Mouse (Mus musculus) layer of hippocampus, adult 11-12 months (tissue): Measurements from ENCODE around the gene Bcor.

ENCODE experiments used
- DNase-seq: peaks from one replicate; pipeline ENCODE4 v3.0.0; 2022; ENCODE audit warnings: low spot score

The Bcor gene

DNA sequence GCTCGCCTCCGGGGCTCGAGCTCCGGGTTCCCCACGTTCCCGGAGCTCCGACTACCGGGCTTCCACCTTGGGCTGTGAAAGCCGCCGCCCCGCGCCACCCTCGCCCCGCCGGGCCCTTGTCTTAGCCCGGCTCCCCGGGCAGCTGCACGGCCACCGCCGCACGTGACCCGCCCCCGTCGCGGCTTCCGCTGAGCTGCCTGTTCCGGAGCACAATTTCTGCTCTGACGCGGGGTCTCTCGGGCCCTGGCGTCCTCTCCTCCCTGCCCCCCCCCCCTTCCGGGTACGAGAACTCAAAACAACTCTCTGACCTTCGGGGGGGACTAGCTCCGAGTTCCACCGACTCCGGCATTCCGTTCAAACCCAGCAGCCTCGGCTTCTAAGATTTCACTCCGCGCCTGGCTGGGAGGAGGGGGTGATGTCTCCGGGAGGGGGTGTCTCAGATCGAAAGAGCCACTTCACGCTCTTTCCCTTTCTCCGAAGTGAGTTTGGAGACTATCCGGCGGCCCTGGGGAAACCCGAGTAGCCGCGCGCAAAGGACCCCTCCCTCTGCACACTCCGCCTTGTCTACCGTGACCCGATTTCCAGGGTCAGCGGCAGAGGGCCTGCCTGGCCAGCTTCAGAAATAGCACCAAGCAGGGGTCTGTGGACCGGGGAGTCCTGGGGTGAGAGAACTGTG is at the start of gene Bcor:
Bcor (minus strand) TSS at position 375 of the 676 bp plus-strand sequence.
- no peak for DNase-seq

DNA sequence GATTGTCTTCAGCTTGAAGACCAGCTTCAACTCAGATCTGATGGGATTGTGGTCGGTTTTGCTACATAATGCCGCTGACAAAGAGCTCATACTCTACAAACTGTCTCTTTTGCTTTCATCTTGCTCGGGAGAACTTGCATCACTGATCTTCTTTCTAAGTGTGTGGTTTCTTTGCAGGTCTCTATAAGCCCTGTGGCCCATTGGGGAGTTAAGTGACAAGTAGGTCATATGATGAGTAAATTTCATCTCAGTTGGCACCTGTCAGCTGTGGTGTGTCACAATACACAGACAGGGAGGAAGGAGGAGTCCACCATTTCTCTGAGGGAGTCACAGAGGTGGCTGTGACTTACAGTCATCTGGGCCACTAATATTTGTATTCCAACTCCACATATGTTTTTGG is 42.8 kb upstream of the Bcor start:
- no peak for DNase-seq

GRCm38 (mm10) chrX:12201111-12201510 is 41.0 kb upstream of the Bcor start:
- no peak for DNase-seq

DNA sequence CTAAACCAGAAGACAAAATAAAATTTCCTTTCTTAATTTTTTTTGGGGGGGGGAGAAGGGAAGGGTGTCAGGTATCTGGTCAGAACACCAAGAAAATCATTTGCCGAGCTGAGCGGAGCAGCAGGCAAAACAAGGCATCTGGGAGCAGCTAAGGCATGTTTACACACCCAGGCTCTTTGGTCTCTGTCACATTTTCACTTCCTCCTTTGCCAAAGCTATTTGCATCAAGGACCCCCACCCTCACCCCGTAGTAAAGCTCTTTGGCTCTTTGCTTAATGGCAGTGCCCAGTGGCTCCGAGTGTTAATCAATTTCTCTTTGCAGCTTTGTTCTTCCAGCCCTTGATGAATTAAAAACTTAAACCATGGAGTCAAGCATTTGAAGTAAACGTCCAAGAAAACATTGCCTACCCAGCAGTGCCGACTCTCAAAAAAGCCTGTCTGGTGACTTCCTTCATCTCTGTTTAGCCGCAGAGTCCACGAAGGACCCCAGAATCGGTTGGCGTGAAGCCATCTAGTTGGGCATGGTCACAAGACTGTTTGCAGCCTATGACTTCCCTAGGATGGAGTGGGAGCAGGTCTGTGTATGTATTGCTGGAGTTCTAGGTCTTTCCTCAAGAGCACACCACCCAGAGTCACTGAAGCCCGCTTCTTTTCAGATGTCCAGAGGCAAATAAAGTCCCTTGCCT is 35.2 kb upstream of the Bcor start:
- DNase-seq: peak; percentile 11

GRCm38 (mm10) chrX:12192343-12192742 is 32.2 kb upstream of the Bcor start:
- no peak for DNase-seq

DNA sequence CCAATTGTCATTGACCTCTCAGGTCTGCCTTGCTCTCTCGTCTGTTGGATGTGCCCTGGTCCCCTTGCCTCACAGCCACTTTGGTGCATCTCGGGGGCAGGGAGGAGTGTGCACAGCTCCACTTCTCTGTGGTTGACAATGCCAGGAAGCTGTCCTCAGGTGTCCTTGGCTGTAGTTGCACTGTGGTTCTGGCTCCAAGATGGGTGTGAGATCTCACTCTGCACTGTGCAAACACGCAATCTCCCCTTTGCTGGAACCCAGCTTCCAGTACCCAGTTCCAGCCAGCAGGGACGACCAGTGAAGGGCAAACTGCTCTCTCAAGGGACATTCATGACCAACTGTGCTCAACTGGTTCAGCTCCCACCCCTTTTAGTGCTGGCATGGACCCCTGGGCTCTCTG is 29.4 kb upstream of the Bcor start:
- no peak for DNase-seq

GRCm38 (mm10) chrX:12175198-12175960 is 15.2 kb upstream of the Bcor start:
- no peak for DNase-seq

GRCm38 (mm10) chrX:12170128-12170527 is 10.0 kb upstream of the Bcor start:
- no peak for DNase-seq

- DNase-seq: no peak
Measured at GRCm38 (mm10) chrX:12164591-12165529, 4.7 kb upstream of the Bcor start.

DNA sequence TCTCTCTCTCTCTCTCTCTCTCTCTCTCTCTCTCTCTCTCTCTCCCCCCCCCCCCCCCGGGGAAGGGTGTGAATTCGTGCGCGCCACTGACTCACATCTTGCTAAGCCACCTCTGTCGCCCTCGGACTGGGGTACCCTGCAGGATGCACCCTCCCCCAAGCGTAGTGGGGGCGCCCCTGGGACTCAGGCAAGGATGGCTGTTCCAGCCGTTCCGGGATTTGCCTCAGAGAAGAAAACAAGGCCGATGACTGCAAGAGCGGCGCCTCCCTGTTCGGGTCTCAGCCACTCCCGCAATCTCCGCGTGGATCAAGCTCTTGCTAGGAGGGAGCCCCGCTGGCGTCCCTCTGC is 647 bp downstream of the Bcor start:
- no peak for DNase-seq

DNA sequence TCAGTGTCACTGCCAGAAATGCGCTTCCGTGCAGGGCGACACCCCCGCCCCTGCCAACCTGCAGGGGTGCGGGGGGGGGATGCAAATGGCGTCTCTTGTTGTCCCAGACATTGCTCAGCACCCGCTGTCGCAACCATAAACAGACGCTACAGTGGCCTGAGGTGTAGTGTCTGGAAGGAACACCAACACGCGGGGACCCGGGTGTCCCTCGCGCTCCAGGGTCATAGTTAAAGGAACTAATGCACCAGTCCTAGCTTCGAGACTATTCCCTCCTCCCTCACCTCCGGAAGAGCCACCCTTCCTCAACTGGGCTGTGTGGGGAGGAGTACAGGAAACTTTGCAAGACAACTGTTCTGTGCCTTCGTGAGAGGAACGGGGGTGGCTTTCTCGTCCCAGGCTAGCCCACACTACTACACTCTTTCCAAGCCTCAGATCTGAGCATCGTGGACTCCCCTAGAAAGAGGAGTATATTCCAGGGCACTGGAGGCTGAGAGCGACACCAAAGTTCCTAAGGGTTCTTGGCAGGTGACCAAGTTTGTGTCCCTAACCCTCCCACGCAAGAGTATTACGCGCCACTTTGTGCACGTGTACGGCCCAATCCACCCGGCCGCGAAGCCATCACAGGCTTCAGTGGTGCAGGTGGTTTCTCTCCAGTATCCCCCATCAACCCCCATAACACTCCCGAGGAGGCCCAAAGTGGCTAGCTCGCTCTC is 1.2 kb downstream of the Bcor start:
- peak; percentile 26 for DNase-seq

GRCm38 (mm10) chrX:12158244-12158820 is 1.8 kb downstream of the Bcor start:
- no peak for DNase-seq

DNA sequence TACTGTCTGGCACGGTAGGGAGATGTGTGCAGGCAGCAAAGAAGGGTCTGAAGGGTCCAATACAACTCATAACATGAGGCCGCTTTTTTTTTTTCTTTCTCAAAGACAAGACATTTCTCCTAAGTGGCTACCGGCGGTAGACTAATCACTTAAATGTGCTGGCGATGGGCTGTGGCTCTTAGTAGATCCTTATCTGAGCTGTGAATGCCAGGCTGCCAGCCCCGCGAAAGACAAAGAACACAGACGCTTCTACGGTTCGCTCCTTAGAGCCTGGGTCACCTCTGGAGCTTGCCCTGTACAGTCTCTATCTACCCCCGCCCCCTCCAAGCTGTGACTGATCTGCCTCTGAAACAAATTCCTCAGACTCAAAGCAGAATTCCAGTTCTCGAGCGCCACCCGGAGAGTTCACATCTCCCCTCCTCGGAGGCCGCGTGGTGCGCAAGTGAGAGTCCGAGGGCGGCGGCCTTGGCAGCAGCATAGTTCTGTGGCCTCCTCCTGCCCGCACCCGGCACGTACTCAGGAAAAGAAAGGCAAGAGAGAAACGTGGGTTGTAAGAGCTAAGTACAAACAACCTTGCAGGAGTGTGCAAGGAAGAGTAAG is 2.7 kb downstream of the Bcor start:
- no peak for DNase-seq

- DNase-seq: no peak
Measured at GRCm38 (mm10) chrX:12155842-12156291, 4.3 kb downstream of the Bcor start.

DNA sequence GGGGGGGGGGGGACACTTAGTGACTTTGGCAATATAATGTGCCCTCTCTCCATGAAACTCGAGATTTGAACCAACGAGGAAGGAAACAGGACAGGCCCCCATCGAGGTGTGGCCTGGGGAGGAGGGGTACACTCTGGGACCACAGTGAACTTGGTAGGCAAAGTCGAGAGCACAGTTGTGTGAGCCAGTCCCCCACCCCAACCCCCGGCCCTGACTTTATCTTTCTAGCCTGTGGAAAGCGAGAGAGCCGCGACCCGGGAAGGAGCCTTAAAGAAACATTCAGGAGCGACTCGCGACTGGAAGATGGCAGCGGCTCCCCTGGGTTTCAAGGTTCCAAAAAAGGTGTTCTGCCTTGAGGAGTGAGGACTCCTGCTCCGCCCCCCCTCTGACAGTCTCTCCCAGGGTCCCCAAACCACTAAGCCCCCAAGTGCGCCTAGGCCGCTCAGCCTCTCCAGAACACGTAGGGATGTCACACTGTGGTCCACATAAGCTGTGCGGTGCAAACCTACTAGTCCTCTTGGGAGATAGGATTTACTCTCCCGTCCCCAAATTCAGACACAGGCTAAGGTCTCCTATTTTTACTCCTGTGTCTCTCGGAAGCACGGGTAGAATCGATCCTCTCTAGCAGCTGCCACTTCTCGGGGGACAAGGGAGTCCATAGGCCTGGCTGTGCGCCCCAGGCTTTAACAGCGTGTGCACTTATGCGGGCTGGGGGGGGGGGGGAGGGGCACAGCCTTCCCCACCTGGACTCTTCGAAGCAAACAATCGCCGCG is 4.9 kb downstream of the Bcor start:
- DNase-seq: no peak

- DNase-seq: no peak
Measured at GRCm38 (mm10) chrX:12153141-12154095, 6.7 kb downstream of the Bcor start.

GRCm38 (mm10) chrX:12151996-12152904 is 7.9 kb downstream of the Bcor start:
- no peak for DNase-seq
